Mouse (Mus musculus): ENCODE data around the gene Dll1.

DNA sequence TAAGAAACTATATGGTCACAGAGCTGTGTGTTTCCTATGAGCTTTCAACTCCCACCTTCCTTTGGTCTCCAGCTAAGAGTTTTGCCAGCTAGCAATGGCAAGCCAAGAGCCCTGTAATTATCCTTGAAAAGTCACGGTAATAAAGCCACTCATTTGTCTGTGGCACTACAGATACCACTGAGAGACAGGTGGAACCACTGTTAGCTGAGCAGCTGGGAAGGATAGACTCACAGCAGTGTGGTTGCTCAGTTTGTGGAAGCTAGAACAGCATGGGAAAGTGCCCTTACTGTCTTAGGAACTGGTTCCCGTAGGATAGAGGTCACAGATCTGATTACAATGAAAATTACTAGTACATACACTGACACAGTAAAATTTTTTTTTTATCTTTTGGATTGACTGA, 26.5 kb downstream of the Dll1 start:
- no peak for TF ChIP-seq POLR2A (IDR thresholded peaks at IDR 0.05; ENCODE audit: extremely low read depth, insufficient read depth, low read length)
- no peak for TF ChIP-seq CTCF (IDR thresholded peaks at IDR 0.05; ENCODE audit: extremely low read depth, insufficient read depth, low read length)
